Mouse (Mus musculus): ENCODE data around the gene Mgst2. TPM values are rescaled to one million over a fixed set of nuclear protein-coding genes. Genes with fewer than 3 reads are reported as not detected.

Mgst2 gene
- total RNA-seq, 2 experiments from 2014 or later: 0.67 to 0.81 TPM

GRCm38 (mm10) chr3:51726257-51726656 lies 66.1 kb downstream of the Mgst2 start:
- intact Hi-C loops (cut with DNase I): no loop called here
- no peak for DNase-seq (ENCODE audit: extremely low spot score in 1 of 2, low spot score in 2 of 2)

GRCm38 (mm10) chr3:51727487-51727886 lies 67.3 kb downstream of the Mgst2 start:
- no peak for DNase-seq (ENCODE audit: extremely low spot score in 1 of 2, low spot score in 2 of 2)
- intact Hi-C loops (cut with DNase I): no loop called here

- DNase-seq (ENCODE audit: extremely low spot score in 1 of 2, low spot score in 2 of 2): no peak
These were observed 67.8 kb downstream of the Mgst2 start for GRCm38 (mm10) chr3:51727968-51728367.

GRCm38 (mm10) chr3:51728456-51728855 lies 68.3 kb downstream of the Mgst2 start:
- no peak for DNase-seq (ENCODE audit: extremely low spot score in 1 of 2, low spot score in 2 of 2)
- intact Hi-C loops (cut with DNase I): no loop called here

More at GRCm38 (mm10) chr3:51727968-51728367, 67.8 kb downstream of the Mgst2 start:
- intact Hi-C loops (cut with DNase I): no loop called here

- no peak for DNase-seq (ENCODE audit: extremely low spot score in 1 of 2, low spot score in 2 of 2)
- intact Hi-C loops (cut with DNase I): no loop called here
These were observed 69.2 kb downstream of the Mgst2 start for GRCm38 (mm10) chr3:51729109-51729918.

GRCm38 (mm10) chr3:51730662-51731061 lies 70.5 kb downstream of the Mgst2 start:
- no peak for DNase-seq (ENCODE audit: extremely low spot score in 1 of 2, low spot score in 2 of 2)
- intact Hi-C loops (cut with DNase I): no loop called here

- DNase-seq (ENCODE audit: extremely low spot score in 1 of 2, low spot score in 2 of 2): no peak
- intact Hi-C loops (cut with DNase I): no loop called here
These were observed 71.9 kb downstream of the Mgst2 start for GRCm38 (mm10) chr3:51731949-51732636.

Other genes starting within 250 kb of the Mgst2 start
- 10 to 100 TPM; 48.0 to 56.5 TPM for gene Naa15, start 245.2 kb upstream of the Mgst2 start, total RNA-seq (2021)
- gene Rab33b, start 176.4 kb upstream of the Mgst2 start, total RNA-seq (2021): 10 to 100 TPM; 24.8 to 29.1 TPM
- gene Setd7, start 99.5 kb upstream of the Mgst2 start, total RNA-seq (2021): 10 to 100 TPM; 50.8 to 53.3 TPM